Mouse (Mus musculus) c-Kit-positive CD71-negative TER-119-negative erythroid progenitor cells, embryonic 14.5 days (primary cell): ENCODE data around the gene Tcl1b2.
"Not testable (repeated sequence)": the region's sequence is repeated elsewhere in the genome, so short reads cannot be mapped to it uniquely, and the experiment has no call there.

Experiments
- DNase-seq: peaks from one replicate; pipeline ENCODE4 v3.0.0-alpha.2; 2013; ENCODE audit warnings: low read depth

Gene Tcl1b2

DNA sequence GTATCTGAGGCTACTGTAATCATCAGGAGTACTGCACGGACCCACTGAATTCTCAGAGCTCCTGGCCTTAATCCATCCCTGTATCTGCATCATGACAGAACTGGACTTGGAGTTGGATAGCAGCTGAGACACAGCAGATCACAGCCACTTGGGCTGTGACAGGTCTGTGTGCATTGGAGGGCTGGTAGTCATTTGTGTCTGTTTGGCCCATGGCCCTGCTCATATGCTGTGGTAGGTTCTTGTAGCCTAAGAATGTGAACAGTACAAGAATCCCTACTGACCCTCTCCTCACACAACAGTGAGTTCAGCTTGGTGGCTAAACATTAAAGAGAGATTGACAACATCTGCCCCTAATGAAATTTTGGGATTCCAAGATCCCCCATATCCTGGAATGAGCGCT is 27.6 kb downstream of the Tcl1b2 start:
- DNase-seq: no peak

DNA sequence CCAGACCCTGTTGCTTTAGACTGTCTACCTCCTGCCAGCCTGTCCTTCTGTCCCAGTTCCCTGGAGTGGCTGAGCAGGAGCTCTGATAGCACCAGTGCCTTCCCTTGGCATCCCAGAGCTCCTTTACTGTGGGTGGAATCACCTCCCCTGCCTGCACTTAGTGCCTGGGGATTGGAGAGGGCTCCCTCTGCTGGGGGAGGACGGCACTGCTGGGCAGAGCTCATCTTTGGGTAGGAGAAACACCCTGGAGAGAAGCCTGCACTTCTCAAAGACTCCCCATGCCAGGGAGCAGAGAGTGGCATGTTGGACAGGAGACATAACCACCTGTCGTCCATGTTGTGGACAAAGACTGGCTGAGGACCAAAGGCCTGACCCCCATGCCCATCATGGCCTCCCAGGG is 28.5 kb downstream of the Tcl1b2 start:
- DNase-seq: not testable (repeated sequence)

DNA sequence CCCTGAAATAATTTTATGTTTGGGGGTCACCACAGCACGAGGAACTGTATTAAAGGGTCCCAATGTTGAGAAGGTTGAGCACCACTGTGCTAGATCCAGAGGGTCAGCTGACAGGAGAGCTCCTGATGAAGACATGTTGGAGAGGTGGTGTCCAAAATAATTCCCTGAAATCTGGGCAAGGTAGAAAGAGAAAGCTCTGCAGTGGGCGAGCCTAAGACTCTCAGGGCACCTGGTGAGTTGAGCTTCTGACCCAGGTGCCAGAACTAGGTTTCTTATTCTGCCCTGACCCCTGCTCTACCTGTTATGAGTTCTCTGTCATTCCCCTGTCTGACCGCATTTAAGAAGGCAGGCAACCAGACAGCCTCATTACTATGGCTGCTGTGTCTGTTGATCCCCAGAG is 30.2 kb downstream of the Tcl1b2 start, which contains the start of gene Tcl1b5:
Gene Tcl1b5, plus strand, starts transcription at position 301 of the 400 bp plus-strand sequence.
- not testable (repeated sequence) for DNase-seq

DNA sequence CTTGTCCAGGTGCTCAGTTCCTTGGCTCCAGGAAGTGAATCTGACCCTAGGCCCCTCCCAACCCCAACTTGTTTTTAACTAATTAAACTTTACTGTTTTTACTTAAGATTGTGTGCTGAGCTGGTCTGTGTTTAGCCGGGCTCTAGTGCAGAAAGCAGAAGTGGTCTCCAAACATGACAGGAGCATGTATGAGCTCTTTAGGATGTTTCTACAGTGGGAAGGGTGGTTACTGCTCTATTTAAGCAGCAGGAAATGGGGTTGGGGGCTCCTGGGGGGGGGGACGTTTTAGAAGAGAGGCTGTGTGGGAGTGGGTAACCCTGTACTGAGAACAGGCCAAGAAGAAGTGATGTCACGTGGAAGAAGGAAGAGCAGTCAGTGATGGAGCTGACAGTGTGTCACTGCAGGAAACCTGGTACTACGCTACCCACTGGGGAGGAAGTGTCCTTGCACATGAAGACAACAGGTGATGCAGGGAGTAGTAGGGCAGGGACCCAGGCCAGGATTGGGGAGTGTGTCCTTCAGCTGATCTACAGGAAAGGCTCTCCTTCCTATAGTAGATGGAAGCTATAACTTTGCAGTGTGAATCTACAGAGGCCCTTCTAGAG is 35.3 kb downstream of the Tcl1b2 start:
- DNase-seq: not testable (repeated sequence)

DNA sequence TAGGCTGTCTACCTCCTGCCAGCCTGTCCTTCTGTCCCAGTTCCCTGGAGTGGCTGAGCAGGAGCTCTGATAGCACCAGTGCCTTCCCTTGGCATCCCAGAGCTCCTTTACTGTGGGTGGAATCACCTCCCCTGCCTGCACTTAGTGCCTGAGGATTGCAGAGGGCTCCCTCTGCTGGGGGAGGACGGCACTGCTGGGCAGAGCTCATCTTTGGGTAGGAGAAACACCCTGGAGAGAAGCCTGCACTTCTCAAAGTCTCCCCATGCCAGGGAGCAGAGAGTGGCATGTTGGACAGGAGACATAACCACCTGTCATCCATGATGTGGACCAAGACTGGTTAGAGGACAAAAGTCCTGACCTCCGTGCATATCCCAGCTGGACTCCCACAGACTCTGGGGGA is 43.2 kb downstream of the Tcl1b2 start:
- not testable (repeated sequence) for DNase-seq

DNA sequence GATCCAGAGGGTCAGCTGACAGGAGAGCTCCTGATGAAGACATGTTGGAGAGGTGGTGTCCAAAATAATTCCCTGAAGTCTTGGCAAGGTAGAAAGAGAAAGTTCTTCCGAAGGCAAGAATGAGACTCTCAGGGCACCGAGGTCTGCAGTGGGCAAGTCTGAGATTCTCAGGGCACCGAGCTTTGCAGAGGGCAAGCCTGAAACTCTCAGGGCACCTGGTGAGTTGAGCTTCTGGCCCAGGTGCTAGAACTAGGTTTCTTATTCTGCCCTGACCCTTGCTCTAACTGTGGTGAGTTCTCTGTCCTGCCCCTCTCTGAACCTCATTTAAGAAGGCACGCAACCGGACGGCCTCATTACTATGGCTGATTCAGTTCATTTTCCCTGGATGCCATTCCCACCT is 44.9 kb downstream of the Tcl1b2 start, which contains the start of gene Tcl1b3:
Gene Tcl1b3, plus strand, starts transcription at position 301 of the 400 bp plus-strand sequence.
- DNase-seq: not testable (repeated sequence)

DNA sequence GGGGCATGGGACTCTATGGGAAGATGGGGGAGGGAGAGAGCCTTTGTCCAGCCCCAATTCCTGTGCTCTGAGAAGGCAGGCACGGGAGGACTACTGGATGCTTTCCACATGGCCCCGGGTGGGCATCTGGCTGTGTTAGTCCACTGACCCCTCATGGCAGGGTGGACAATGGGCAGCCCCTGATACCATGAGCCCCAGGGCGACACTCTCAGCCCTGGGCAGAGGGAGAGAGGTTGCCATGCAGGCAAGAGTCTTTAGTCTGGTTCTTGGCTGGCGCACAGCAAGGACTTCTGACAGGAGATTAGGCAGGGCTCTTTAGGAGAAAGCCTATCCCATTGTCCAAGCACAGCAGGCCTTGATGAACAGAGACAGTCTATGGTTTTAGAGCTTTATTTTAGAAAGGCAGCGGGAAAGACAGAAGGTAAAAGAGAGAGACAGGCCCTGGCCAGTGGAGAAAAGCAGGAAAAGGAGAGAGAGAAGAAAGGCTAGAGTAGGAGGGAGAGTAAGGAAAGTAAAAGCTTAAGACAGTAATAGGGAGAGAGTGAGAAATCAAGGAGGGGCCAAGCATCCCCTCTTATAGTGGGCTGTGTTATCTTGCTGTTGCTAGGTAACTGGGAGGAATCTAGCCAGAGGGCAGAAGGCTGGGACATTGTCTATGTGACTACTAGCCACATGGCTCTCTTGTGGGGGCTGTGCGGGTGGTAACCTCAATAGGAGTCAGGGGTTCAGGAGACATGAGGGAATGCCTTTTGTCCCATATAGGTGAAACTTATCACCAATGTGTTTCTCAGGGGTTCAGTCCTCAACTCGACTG is 54.1 kb downstream of the Tcl1b2 start:
- DNase-seq: not testable (repeated sequence)

DNA sequence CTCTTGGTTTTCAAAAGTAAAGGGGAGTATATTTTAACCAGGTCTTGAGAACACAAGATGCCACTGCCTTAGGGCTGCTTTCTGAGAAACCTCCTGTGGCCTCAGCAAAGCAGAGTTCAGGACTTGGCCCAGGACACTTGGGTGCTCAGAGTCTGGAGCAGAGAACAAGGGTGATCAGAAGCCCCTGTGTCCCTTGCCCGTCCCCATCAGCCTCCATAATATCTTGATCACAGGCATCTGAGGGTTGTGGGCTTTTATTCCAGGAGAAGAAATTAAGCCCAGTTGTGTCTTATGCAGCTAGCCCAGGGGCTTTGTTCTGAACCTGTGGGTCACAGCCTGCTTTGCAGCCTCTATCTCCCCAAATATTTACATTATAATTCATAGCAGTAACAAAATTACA is 55.8 kb downstream of the Tcl1b2 start, which contains the start of gene Tcl1b4:
Gene Tcl1b4, plus strand, starts transcription at position 301 of the 400 bp plus-strand sequence.
- not testable (repeated sequence) for DNase-seq
